Mouse (Mus musculus): ENCODE data around the gene Gm42906.

DNA sequence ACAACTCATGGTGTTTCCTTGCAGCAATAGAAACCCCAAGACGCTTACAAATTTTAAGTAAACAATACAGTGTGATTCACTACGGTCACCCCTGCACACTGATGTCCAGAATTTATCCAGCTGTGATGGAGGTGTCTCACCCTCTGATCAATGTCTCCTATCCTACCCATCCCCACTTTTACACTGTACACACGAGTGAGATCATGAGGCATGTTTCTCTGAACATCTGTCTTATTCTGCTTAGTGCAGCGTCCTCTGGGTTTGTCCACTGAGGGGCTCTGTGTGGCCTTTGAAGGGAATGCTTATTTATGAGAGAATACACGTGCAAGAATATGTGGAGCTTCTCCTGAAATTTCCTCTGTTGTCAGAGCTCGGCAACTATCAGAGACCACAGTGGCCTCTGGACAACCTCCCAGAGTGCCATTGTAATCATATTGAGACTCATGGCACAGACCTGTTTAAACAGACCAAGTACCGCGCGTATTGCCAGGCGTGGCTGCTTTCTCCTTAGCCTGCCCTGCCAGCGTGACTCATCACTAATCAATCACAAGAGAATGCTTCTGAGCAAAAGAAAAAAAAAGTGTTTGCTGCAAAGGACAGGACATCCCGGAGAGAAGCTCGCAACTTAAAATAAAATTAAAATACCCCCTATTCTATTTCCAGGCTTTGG is 231.2 kb downstream of the Gm42906 start:
- no peak for TF ChIP-seq POLR2A (IDR thresholded peaks at IDR 0.05; ENCODE audit: low read depth, low read length)
- no peak for TF ChIP-seq ZC3H11A (IDR thresholded peaks at IDR 0.05; ENCODE audit: low read depth, low read length)
- TF ChIP-seq EP300 (IDR thresholded peaks at IDR 0.05; ENCODE audit: low read length), result no peak
- TF ChIP-seq RCOR1 (conservative IDR thresholded peaks at IDR 0.05; ENCODE audit: low read depth, low read length), result no peak
- TF ChIP-seq RAD21 (IDR thresholded peaks at IDR 0.05; ENCODE audit: low read depth, low read length), result no peak
- no peak for TF ChIP-seq HCFC1 (IDR thresholded peaks at IDR 0.05; ENCODE audit: low read depth, low read length)
- no peak for TF ChIP-seq CTCF (conservative IDR thresholded peaks at IDR 0.05 in 1 of 2, IDR thresholded peaks at IDR 0.05 in 1 of 2; ENCODE audit: low read depth in 2 of 2, low read length in 2 of 2)
